In genomic region chr1:186635045-186635444, GRCm38 (mm10) we compare ENCODE assay signal across 17 mouse cellular contexts.
DNase-seq lines count a peak whose midpoint lies in the region; ATAC-seq and TF ChIP-seq lines count a peak whose summit lies in the region.
"Had no signal": no experiment of that assay in that cellular context is flagged by ENCODE, and none has a peak within 500 bp of the region (broad histone marks: within the 10 kb centered on the region; RNA-seq: fewer than 3 reads in every experiment).

No protein-coding gene starts in this region.

- intact Hi-C loops in left cerebral cortex, postnatal 4 days (cut with DNase I), result no loop called here

- WGBS in forebrain, embryonic 15.5 days, result 46% methylated on average over 7 of the region's 7 CpGs
- 69% methylated on average over 7 of the region's 7 CpGs for WGBS in forebrain, embryonic 10.5 days
- WGBS in thymus, adult 2 months, result 95% methylated on average over 7 of the region's 7 CpGs

- no peak for DNase-seq in forebrain, embryonic 10.5 days (ENCODE audit: extremely low spot score, low spot score)
- DNase-seq in left cerebral cortex, postnatal 4 days, result peak; percentile 56
- DNase-seq in left cerebral cortex, adult 9 months (ENCODE audit: low spot score in 2 of 2), result no peak
- peak; percentile 76 for DNase-seq in brain, embryonic 14.5 days (ENCODE audit: low read depth)
- DNase-seq in lung, postnatal 25 days (ENCODE audit: low spot score), result peak; percentile 31
- no peak for DNase-seq in right cerebral cortex, adult 2 months (ENCODE audit: low spot score in 2 of 2)
- no peak for DNase-seq in thymus, adult 2 months
- DNase-seq: adrenal gland, postnatal 25 days; heart, adult 2 months; heart, postnatal 10 days; kidney, postnatal 10 days; thymus, postnatal 25 days had no signal

- H3K4me3 ChIP-seq in forebrain, embryonic 15.5 days, result no peak overlapping the region
- no peak overlapping the region for H3K4me3 ChIP-seq in forebrain, embryonic 10.5 days
- H3K4me3 ChIP-seq in thymus, adult 2 months (ENCODE audit: control insufficient read depth, insufficient read depth, low read length), result no peak overlapping the region
- H3K4me3 ChIP-seq: erythroblast, embryonic 14.5 days; heart, adult 2 months; intestine, embryonic 15.5 days; neural tube, embryonic 12.5 days had no signal

- no peak for TF ChIP-seq POLR2A in brain, embryonic 14.5 days (IDR thresholded peaks at IDR 0.05; ENCODE audit: borderline replicate concordance, extremely low read depth, insufficient read depth, insufficient read length, poor library complexity, severe bottlenecking)
- TF ChIP-seq POLR2A in thymus, adult 2 months (IDR thresholded peaks at IDR 0.05; ENCODE audit: control insufficient read depth, extremely low read depth, insufficient read depth, low read length, poor library complexity), result no peak

- H3K36me3 ChIP-seq in forebrain, embryonic 15.5 days, result no peaks in the 10 kb centered on the region
- no peaks in the 10 kb centered on the region for H3K36me3 ChIP-seq in forebrain, embryonic 10.5 days (replicated peaks)
- H3K36me3 ChIP-seq in thymus, adult 2 months (ENCODE audit: control insufficient read depth, insufficient read depth, low read length), result no peaks in the 10 kb centered on the region
- H3K36me3 ChIP-seq: intestine, embryonic 15.5 days; neural tube, embryonic 12.5 days had no signal

- H3K9ac ChIP-seq in forebrain, embryonic 15.5 days (replicated peaks), result no peak overlapping the region
- H3K9ac ChIP-seq: intestine, embryonic 15.5 days; neural tube, embryonic 12.5 days had no signal

- no peak overlapping the region for H3K4me2 ChIP-seq in forebrain, embryonic 15.5 days (replicated peaks)
- H3K4me2 ChIP-seq: intestine, embryonic 15.5 days; liver, embryonic 11.5 days; neural tube, embryonic 12.5 days had no signal

- ATAC-seq in forebrain, embryonic 15.5 days (replicated peaks), result 0 out of 2 replicates have a peak, but pooled peaks have one; percentile 41
- ATAC-seq: intestine, embryonic 15.5 days had no signal

- H3K9me3 ChIP-seq in forebrain, embryonic 15.5 days, result no peaks in the 10 kb centered on the region
- H3K9me3 ChIP-seq in forebrain, embryonic 10.5 days, result no peaks in the 10 kb centered on the region
- H3K9me3 ChIP-seq: intestine, embryonic 15.5 days; neural tube, embryonic 12.5 days had no signal

- no peak overlapping the region for H3K27ac ChIP-seq in forebrain, embryonic 15.5 days (replicated peaks)
- H3K27ac ChIP-seq in forebrain, embryonic 10.5 days, result no peak overlapping the region
- no peak overlapping the region for H3K27ac ChIP-seq in thymus, adult 2 months (ENCODE audit: control insufficient read depth, insufficient read depth, low read length)
- H3K27ac ChIP-seq: heart, adult 2 months; intestine, embryonic 15.5 days; neural tube, embryonic 12.5 days had no signal

- H3K4me1 ChIP-seq in forebrain, embryonic 15.5 days, result peaks cover 9% of the 10 kb centered on the region; the same call in 1 of the 2 replicates
- H3K4me1 ChIP-seq in forebrain, embryonic 10.5 days, result peaks cover 11% of the 10 kb centered on the region
- no peaks in the 10 kb centered on the region for H3K4me1 ChIP-seq in thymus, adult 2 months (replicated peaks; ENCODE audit: control insufficient read depth, insufficient read depth, low read length)
- H3K4me1 ChIP-seq: intestine, embryonic 15.5 days; neural tube, embryonic 12.5 days had no signal

- no peak for TF ChIP-seq CTCF in brain, embryonic 14.5 days (IDR thresholded peaks at IDR 0.05; ENCODE audit: borderline replicate concordance, extremely low read depth, insufficient read depth, insufficient read length)
- TF ChIP-seq CTCF in thymus, adult 2 months (IDR thresholded peaks at IDR 0.05; ENCODE audit: borderline replicate concordance, control insufficient read depth, extremely low read depth, insufficient read depth, low read length, poor library complexity), result no peak

- H3K27me3 ChIP-seq in forebrain, embryonic 15.5 days, result no peaks in the 10 kb centered on the region
- H3K27me3 ChIP-seq in forebrain, embryonic 10.5 days (ENCODE audit: poor library complexity, severe bottlenecking), result no peaks in the 10 kb centered on the region
- H3K27me3 ChIP-seq in thymus, adult 2 months (ENCODE audit: control insufficient read depth, insufficient read depth, low read length), result no peaks in the 10 kb centered on the region
- H3K27me3 ChIP-seq: intestine, embryonic 15.5 days; neural tube, embryonic 12.5 days had no signal

Comparison
In these comparisons a context has a peak if more than half of its experiments do, and no peak if none do; other contexts are left out.
1. DNase-seq: peak in left cerebral cortex, postnatal 4 days (single experiment), brain, embryonic 14.5 days (single experiment) and lung, postnatal 25 days (single experiment); none in forebrain, embryonic 10.5 days (single experiment), left cerebral cortex, adult 9 months (0 of 2), right cerebral cortex, adult 2 months (0 of 2) and thymus, adult 2 months (single experiment).